Mouse (Mus musculus) spleen, postnatal 10 days (tissue): ENCODE measurements around the gene Fgf11.

Experiments
- DNase-seq, 2 experiments: peaks; one replicate each; pipeline ENCODE4 v3.0.0; 2021 to 2022; ENCODE audit warnings: low spot score in 2 of 2

The Fgf11 gene

DNA sequence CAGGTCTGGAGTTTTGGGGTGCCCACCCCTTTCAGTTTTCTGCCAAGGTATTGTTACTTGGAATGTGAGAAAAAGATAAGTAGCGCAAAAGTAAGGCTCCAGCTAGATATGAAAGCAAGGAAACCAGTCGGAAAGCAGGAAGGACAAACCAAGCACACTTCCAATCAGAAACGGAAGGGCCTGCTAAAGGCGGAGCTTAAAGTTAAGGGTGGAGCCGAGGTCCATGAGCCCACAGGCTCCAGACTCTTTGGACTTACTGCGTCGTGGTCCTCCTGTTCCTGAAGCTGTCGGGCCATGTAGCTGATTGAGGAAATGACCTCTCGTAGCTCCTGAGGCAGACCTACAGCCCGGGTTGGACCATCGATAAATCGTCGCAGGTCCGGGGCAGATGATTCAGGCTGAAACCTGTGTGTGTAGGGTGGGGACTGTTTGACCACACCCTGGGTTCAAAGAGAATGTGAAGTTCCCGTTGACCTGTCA is 16.8 kb downstream of the Fgf11 start:
- peak in 1 of 2 experiments; percentile 48 for DNase-seq

- no peak for DNase-seq
These were observed 19.8 kb downstream of the Fgf11 start for GRCm38 (mm10) chr11:69781828-69782227.

DNA sequence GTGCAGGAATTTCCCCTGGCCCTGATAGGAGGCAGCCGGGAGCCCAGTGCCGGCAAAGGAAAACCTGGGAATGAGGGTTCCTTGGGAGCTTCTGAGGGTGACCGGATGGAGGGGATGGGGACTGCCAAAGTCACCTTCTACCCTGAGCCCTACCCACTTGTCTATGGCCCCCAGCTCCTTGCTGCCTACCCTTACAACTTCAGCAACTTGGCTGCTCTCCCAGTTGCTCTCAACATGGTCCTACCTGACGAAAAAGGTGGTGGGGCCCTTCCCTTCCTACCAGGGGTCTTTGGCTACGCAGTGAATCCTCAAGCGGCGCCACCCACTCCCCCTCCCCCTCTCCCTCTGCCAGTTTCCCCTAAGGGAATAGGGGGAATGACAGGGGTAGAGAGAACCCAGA is 22.7 kb downstream of the Fgf11 start:
- no peak for DNase-seq

DNA sequence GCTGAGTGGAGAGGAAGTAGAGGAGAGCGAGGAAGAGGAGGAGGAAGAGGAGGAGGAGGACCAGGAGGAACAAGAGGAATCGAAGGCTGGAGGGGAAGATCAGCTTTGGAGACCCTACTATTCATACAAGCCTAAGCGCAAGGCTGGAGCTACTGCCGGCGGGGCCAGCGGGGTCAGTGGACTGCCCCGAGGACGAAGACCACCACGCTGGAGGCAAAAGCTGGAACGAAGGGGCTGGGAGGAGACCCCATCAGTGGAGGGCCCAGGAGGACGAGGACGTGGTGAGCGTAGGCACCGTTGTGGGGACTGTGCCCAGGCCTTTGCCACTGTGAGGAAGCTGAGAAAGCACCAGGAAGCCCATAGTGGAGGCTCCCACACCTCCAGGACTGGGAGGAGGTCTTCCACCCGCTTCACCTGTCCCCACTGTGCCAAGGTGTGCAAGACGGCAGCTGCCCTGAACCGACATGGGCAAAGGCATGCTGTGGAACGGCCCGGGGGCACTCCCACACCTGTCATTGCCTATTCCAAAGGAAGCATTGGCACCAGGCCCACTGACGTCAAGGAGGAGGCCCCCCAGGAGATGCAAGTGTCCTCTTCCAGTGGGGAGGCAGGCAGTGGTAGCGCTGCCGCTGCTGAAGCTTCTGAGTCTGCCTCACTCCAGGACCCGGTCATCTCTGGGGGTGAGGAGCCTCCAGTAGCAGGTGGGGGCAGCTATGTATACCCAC is 23.2 kb downstream of the Fgf11 start:
- DNase-seq = no peak

DNA sequence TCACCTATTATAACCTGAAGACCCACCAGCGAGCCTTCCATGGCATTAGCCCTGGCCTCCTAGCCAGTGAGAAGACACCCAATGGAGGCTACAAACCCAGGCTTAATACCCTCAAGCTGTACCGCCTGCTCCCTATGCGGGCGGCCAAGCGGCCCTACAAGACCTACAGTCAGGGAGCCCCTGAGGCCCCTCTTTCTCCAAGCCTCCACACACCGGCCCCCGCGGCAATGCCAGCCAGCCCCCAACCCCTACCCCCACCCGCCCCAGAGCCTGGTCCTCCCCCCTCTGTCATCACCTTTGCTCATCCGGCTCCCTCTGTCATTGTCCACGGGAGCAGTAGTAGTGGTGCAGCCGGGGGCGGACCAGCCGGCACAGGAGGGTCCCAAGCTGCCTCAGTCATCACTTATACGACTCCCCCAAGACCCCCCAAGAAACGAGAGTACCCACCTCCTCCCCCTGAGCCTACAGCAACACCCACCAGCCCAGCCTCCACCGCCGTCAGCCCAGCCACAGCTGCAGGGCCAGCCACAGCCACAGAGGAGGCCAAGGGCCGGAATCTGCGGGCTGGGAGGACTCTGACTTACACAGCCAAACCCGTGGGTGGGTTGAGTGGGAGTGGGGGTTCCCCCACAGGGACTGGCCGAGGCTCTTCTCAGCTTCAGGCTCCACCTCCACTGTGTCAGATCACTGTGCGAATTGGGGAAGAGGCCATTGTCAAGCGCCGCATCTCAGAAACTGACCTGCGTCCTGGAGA is 24.0 kb downstream of the Fgf11 start:
- no peak for DNase-seq

DNA sequence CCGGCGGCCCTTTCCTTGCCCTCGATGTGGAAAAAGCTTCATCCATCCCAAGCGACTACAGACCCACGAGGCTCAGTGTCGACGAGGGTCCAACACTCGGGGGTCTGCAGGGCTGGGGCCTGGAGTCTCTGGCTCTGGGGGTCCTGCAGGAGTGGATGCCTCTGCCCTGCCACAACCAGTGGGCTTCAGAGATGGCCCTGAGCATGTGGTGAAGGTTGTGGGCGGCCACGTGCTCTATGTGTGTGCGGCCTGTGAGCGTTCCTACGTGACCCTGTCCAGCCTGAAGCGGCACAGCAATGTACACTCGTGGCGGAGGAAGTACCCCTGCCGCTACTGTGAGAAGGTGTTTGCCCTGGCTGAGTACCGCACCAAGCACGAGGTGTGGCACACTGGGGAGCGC is 25.2 kb downstream of the Fgf11 start:
- no peak for DNase-seq

- DNase-seq = no peak
These were observed 25.9 kb downstream of the Fgf11 start for GRCm38 (mm10) chr11:69775716-69776115.

DNA sequence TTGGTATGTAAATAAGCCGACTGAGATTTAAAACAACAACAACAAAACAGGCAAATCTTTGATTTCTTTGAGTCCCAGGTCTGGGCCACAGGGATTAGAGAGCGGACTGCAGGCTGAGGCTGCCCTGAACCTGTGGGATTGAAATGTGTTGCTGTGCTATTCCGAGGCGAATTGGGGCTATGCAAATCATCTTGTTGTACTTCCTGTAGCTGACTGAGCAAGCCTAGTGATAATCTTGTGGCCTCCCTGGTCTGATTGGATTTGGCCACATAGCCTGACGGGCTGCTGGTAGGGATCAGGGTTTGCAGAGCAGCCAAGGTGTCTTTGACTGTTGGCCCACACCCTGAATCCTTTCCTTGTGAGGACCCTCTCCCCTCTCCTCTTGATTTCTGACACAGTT is 26.7 kb downstream of the Fgf11 start:
- no peak for DNase-seq

DNA sequence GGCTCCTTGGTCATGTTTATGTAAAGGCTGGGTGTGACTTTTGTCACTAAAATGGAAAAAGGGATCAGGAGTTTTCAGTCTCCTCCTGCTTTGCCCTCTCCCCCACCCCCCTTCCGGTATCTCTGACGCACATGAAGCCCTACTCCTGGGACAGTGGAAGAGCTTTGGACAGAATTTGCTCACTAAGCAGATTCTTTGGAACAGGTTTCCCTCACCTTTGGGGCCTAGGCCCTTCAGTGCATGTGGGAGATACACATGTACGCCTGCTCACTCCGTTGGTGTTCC is 34.1 kb downstream of the Fgf11 start:
- DNase-seq = no peak

- DNase-seq = no peak
These were observed 34.6 kb downstream of the Fgf11 start for GRCm38 (mm10) chr11:69766872-69767624.

- peak; percentile 55 to 80 for DNase-seq
These were observed 35.5 kb downstream of the Fgf11 start for GRCm38 (mm10) chr11:69766126-69766609.

GRCm38 (mm10) chr11:69765221-69766125 is 36.2 kb downstream of the Fgf11 start, which contains the start of gene Zbtb4:
Gene Zbtb4 (plus strand): TSS chr11:69765912.
- peak in 1 of 2 experiments; percentile 52 for DNase-seq

GRCm38 (mm10) chr11:69763551-69763950 is 38.1 kb downstream of the Fgf11 start:
- DNase-seq = peak in 1 of 2 experiments; percentile 41

DNA sequence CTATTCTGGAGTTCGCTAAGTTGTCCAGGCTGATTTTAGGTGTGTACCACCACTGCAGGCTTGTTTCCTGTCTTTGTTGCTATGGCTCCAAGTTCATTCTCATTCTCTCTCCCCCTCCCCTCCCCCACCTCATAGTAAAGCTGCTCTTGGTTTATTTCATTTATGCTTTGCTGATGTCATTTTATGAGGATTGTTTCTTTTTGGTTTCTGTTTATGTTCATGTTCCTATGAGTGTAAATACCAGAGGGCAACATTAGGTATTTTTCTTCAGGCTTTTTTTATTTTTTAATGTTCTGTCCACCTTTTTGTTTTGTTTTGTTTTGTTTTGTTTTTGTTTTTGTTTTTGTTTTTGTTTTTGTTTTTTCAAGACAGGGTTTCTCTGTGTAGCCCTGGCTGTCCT is 39.8 kb downstream of the Fgf11 start, which contains the start of gene Slc35g3:
Slc35g3 (minus strand) TSS at position 101 of the 400 bp plus-strand sequence.
- no peak for DNase-seq

- DNase-seq = no peak
These were observed 40.8 kb downstream of the Fgf11 start for GRCm38 (mm10) chr11:69760901-69761200.

DNA sequence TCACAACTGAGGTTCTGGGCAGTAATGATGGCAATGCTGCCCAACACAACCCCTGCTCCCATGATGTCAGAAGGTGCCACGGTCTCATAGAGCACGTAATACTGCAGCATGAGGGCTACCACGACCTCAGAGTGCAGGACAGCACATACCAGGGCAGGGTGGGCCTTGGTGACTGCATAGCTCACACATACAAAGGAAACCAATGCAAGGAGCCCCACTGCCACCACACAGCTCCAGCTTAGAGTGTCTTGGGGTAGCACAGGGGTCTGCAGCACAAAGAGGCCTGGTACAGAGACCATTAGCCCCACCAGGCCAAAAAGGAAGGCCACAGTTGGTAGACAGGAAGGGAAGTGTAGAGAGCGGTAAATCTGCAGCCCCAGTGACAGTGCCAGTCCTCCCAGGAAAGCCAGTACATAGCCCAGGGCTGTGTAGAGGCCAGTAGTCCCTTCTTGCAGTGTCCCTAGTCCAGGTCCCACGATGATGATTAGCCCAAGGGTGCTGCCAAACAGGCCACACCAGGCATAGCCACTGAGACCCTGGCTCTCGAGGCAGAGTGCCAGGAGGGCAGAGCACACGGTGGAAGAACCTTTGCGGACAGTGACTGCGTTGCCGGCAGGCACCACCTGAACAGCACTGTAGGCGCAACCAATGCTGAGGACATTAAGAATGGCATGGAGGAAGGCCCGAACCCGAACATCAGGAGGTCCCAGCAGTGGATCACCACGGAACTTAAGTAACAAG is 41.3 kb downstream of the Fgf11 start:
- DNase-seq = no peak

DNA sequence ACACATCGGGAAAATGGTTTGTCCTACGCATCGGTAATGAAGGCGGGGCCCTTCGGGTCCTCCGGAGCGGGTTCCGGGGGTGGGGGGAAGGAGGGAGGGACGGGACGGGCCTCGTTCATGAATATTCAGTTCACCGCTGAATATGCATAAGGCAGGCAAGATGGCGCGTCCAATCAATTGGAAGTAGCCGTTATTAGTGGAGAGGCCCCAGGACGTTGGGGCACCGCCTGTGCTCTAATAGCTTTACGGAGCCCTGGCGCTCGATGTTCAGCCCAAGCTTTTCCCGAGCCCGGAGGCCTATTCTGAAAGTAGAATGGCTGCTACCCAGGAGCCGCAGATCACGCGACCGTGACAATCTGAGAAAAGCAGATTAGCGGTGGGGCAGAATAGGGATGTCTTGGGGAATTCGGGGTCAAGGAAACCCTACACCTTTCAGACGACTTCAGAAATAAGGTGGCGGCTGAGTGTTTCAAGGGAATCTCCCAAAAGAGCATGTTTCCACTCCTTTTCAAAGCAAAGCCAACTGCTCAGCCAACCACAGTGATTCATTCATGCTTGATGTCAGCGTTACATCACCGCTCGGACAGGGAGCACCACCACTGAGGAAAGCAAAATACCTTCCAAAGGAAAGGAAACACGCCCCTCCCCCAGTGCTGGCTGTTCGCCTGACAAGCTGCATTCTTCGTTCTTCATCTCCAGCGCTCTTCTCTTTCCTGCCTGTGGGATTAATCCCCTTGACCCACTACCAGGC is 42.5 kb downstream of the Fgf11 start:
- peak; percentile 85 to 87 for DNase-seq

- DNase-seq = peak; percentile 97 to 98
These were observed 43.1 kb downstream of the Fgf11 start, which contains the start of gene Polr2a for GRCm38 (mm10) chr11:69758478-69758970. Gene Polr2a (minus strand): TSS chr11:69758637.

DNA sequence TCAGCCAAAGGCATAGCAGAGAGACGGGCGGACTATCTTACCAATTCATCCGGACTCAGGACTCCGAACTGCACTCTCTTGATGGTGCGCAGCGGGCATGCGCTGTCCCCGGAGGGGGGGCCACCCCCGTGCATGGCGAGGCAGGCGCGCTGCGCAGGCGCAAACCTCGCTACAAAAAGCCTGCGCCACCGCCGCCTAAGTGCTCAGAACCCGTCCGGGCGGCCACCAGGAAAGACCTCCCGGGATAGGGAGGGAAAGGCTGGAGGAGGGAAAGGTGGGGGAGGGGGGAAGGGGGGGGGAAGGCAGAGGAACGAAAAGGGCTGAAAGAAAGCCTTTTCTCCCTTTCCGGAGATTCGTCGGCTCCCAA is 43.6 kb downstream of the Fgf11 start:
- peak; percentile 95 to 97 for DNase-seq
